Mouse (Mus musculus) activated CD4-positive, CD25-positive, alpha-beta regulatory T cell, adult 4 months (primary cell): Measurements from ENCODE around the gene Inhbc. TPM values are rescaled to one million over a fixed set of nuclear protein-coding genes. Genes with fewer than 3 reads are reported as not detected.

ENCODE experiments used
- ATAC-seq: one replicate; pipeline ENCODE4 v1.8.0; 2017
- polyA plus RNA-seq, 2 experiments: library from polyadenylated mRNA; unstranded; fragments of 100-300 nt; shearing (Covaris generic); gene quantifications; one replicate each; pipeline ENCODE4 v1.2.1; 2017

Gene Inhbc
- polyA plus RNA-seq: not detected

- ATAC-seq: no peak
Measured at GRCm38 (mm10) chr10:127369834-127370820, at the start of gene Inhbc. Inhbc (minus strand) TSS chr10:127370431.

GRCm38 (mm10) chr10:127414141-127414540, 43.9 kb upstream of the Inhbc start:
- ATAC-seq: no peak

- no peak for ATAC-seq
Measured at GRCm38 (mm10) chr10:127413585-127413984, 43.4 kb upstream of the Inhbc start.

GRCm38 (mm10) chr10:127412776-127413175, 42.5 kb upstream of the Inhbc start:
- ATAC-seq: no peak

- no peak for ATAC-seq
Measured at GRCm38 (mm10) chr10:127412101-127412500, 41.9 kb upstream of the Inhbc start.

GRCm38 (mm10) chr10:127407391-127407790, 37.2 kb upstream of the Inhbc start:
- ATAC-seq: no peak

- ATAC-seq: no peak
Measured at GRCm38 (mm10) chr10:127404701-127405100, 34.5 kb upstream of the Inhbc start.

GRCm38 (mm10) chr10:127391774-127392173, 21.5 kb upstream of the Inhbc start:
- ATAC-seq: no peak

GRCm38 (mm10) chr10:127381743-127382134, 11.5 kb upstream of the Inhbc start:
- ATAC-seq: no peak

GRCm38 (mm10) chr10:127380767-127381742, 10.8 kb upstream of the Inhbc start:
- ATAC-seq: peak; percentile 17

GRCm38 (mm10) chr10:127380251-127380691, 10.0 kb upstream of the Inhbc start, which contains the start of gene R3hdm2:
R3hdm2 (plus strand) TSS chr10:127380327.
- peak; percentile 95 for ATAC-seq

GRCm38 (mm10) chr10:127379654-127380053, 9.4 kb upstream of the Inhbc start:
- no peak for ATAC-seq

- no peak for ATAC-seq
Measured at GRCm38 (mm10) chr10:127377700-127378099, 7.5 kb upstream of the Inhbc start.

GRCm38 (mm10) chr10:127371023-127371422, 792 bp upstream of the Inhbc start:
- ATAC-seq: no peak

GRCm38 (mm10) chr10:127368273-127368672, 2.0 kb downstream of the Inhbc start:
- ATAC-seq: no peak

- ATAC-seq: no peak
Measured at GRCm38 (mm10) chr10:127367116-127367515, 3.1 kb downstream of the Inhbc start.

- no peak for ATAC-seq
Measured at GRCm38 (mm10) chr10:127360714-127361113, 9.5 kb downstream of the Inhbc start.

GRCm38 (mm10) chr10:127355336-127355735, 14.9 kb downstream of the Inhbc start:
- ATAC-seq: no peak

- no peak for ATAC-seq
Measured at GRCm38 (mm10) chr10:127353909-127354895, 16.0 kb downstream of the Inhbc start, which contains the start of gene Inhbe. Inhbe (minus strand) TSS chr10:127354411.

- no peak for ATAC-seq
Measured at GRCm38 (mm10) chr10:127352766-127353165, 17.5 kb downstream of the Inhbc start.

GRCm38 (mm10) chr10:127352187-127352586, 18.0 kb downstream of the Inhbc start:
- no peak for ATAC-seq
